Mouse (Mus musculus) MEL (cell line): ENCODE measurements around the gene Canx.

Source experiments
- ELF1 ChIP-seq: IDR thresholded peaks from 2 replicates; pipeline ENCODE4 v1.6.1; 2014; ENCODE audit warnings: low read depth, mild to moderate bottlenecking, inconsistent platforms, low read length, improper control_type of control experiment, moderate library complexity
- JUND ChIP-seq: IDR thresholded peaks from 2 replicates; pipeline ENCODE4 v1.6.1; 2011; ENCODE audit warnings: low read depth, mild to moderate bottlenecking, improper control_type of control experiment, low read length

DNA sequence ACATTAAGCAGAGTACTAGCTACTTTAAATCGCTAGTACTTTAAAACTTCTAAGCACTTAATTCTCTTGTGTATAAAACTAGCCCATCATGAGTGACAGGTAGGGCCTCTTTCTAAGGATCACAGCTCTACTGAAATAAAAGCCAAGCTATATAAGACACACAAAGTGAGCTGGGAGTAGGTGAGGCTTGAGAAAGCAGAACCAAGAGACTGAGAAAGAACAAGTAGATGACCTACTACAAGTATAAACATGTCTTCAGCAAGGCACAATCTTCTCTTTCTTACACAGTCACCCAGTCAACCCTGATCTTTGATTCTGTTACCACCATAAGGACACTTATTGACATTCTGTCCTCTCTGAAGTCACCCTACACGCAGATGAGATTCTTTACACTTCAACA, 12.7 kb downstream of the Canx start:
- no peak for TF ChIP-seq ELF1
- TF ChIP-seq JUND, result no peak
